Mouse (Mus musculus): ENCODE measurements around the gene Clk2.
A peak's percentile ranks its signal among the peaks of the same experiment; 100 is the strongest.
"Not testable (repeated sequence)": the region's sequence is repeated elsewhere in the genome, so short reads cannot be mapped to it uniquely, and the experiment has no call there.

The Clk2 gene

GRCm38 (mm10) chr3:89159616-89160344 lies 4.8 kb upstream of the Clk2 start, which contains the start of gene Hcn3:
Hcn3 (minus strand) TSS chr3:89160196.
- DNase-seq (ENCODE audit: low read depth): peak; percentile 70

GRCm38 (mm10) chr3:89161207-89161606 lies 3.4 kb upstream of the Clk2 start:
- DNase-seq (ENCODE audit: low read depth): not testable (repeated sequence)

GRCm38 (mm10) chr3:89161786-89162185 lies 2.8 kb upstream of the Clk2 start:
- DNase-seq (ENCODE audit: low read depth): no peak

GRCm38 (mm10) chr3:89163123-89163522 lies 1.5 kb upstream of the Clk2 start:
- DNase-seq (ENCODE audit: low read depth): peak; percentile 51

- DNase-seq (ENCODE audit: low read depth): peak; percentile 75
These were observed 851 bp upstream of the Clk2 start for GRCm38 (mm10) chr3:89163643-89164245.

- DNase-seq (ENCODE audit: low read depth): peak; percentile 38
These were observed 774 bp downstream of the Clk2 start for GRCm38 (mm10) chr3:89165268-89165870.

GRCm38 (mm10) chr3:89166945-89167344 lies 2.4 kb downstream of the Clk2 start:
- DNase-seq (ENCODE audit: low read depth): no peak

GRCm38 (mm10) chr3:89174844-89175243 lies 10.2 kb downstream of the Clk2 start:
- no peak for DNase-seq (ENCODE audit: low read depth)

- no peak for DNase-seq (ENCODE audit: low read depth)
These were observed 10.9 kb downstream of the Clk2 start for GRCm38 (mm10) chr3:89175544-89175943.

- no peak for DNase-seq (ENCODE audit: low read depth)
These were observed 11.8 kb downstream of the Clk2 start for GRCm38 (mm10) chr3:89176421-89176820.

GRCm38 (mm10) chr3:89177242-89178106 lies 12.9 kb downstream of the Clk2 start, which contains the start of gene Scamp3:
Scamp3 (plus strand) TSS chr3:89177473.
- DNase-seq (ENCODE audit: low read depth): peak; percentile 98

GRCm38 (mm10) chr3:89178107-89178385 lies 13.5 kb downstream of the Clk2 start:
- peak; percentile 47 for DNase-seq (ENCODE audit: low read depth)

- no peak for DNase-seq (ENCODE audit: low read depth)
These were observed 14.5 kb downstream of the Clk2 start for GRCm38 (mm10) chr3:89179056-89179455.

GRCm38 (mm10) chr3:89181749-89182500 lies 17.3 kb downstream of the Clk2 start:
- no peak for DNase-seq (ENCODE audit: low read depth)

- peak; percentile 91 for DNase-seq (ENCODE audit: low read depth)
These were observed 18.0 kb downstream of the Clk2 start for GRCm38 (mm10) chr3:89182531-89183057.

GRCm38 (mm10) chr3:89183058-89183958 lies 18.7 kb downstream of the Clk2 start, which contains the start of gene Fam189b:
Fam189b (plus strand) TSS chr3:89183143.
- DNase-seq (ENCODE audit: low read depth): peak; percentile 70

GRCm38 (mm10) chr3:89183959-89184315 lies 19.3 kb downstream of the Clk2 start:
- no peak for DNase-seq (ENCODE audit: low read depth)

GRCm38 (mm10) chr3:89187197-89187596 lies 22.6 kb downstream of the Clk2 start:
- DNase-seq (ENCODE audit: low read depth): no peak

- DNase-seq (ENCODE audit: low read depth): no peak
These were observed 23.3 kb downstream of the Clk2 start for GRCm38 (mm10) chr3:89187690-89188477.
